Mouse (Mus musculus): ENCODE measurements around the gene Nkain4.

The Nkain4 gene
- long read RNA-seq, experiment 1, transcript Nkain4-201 (7 exons, 950 nt): major isoform, 7 of 7 reads
- long read RNA-seq, experiment 1, partial matches to known transcripts: 0 of 7 reads
- long read RNA-seq, experiment 1, other reads (novel, unspliced or antisense): 0 of 7 reads
- long read RNA-seq, experiment 2, transcript Nkain4-201 (7 exons, 950 nt): major isoform, 10 of 10 reads
- long read RNA-seq, experiment 2, partial matches to known transcripts: 0 of 10 reads
- long read RNA-seq, experiment 2, other reads (novel, unspliced or antisense): 0 of 10 reads

DNA sequence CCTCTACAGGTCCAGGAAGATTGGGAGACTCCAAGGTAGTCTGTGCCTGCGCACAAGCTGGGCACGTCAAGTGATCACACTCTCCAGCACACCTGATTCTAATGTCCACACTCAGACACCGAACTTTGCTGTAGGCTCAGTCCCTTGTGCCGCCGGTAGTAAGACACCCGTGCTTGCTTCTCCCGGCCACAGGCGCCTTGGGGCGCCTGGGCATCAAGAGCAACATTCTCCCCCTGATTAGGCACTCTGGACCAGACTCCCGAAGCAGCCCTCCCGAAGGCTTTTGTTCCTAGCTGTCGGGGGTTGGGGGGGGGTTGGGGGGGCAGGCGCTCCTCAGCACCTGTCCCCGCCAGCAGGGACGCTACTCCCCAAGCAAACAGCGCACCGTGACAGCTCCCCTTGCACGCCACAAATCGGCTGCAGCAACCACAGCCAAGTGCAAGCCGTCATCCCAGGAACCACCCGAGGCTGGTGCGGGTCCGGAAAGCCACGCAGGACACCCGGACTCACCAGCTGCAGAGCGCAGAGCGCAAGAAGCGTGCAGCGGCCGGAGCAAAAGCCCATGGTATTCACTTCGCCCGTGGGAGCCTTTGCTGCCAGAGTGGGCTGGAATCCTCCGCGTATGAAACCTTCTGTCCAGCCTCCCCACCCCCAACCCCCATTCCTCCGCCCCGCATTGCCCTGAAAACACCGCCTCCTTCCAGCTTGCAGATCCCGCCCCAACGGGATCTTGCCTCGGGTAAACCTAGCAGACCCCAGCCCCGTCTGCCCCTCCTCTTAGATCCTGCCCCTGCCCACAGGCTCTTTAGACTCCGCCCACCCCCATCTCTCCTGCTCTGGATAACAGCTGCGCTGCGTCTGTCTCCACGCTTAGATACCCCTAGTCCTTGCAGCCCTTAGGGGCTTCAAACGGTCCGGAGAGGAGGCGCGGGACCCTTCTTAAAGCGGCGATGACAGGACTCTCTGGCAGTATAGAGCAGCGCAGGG, at the start of gene Nkain4:
Nkain4 (minus strand) TSS at position 639 of the 987 bp plus-strand sequence.
- intact Hi-C loops (cut with DNase I): no loop called here

DNA sequence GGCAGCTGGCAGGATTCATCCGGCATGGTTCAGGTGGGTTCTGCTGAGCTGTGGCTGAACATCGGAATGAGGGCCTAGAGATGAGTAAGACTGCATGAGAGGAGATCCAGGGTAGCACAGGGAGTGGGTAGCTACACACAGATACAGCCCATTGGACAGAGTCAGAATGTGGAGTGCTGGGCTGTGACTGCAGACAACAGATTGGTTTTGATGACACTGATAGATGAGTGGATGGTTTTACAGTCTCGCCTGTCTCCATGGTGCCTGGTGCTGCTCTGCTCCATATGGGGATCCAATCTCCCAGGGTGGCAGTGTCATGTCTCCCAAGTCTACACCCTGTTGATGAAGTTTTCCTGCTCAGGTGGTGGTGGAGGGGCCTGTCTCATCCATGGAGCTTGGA, 42.4 kb upstream of the Nkain4 start:
- intact Hi-C loops (cut with DNase I): loop anchor here (1.0 kb wide), 1 partner anchor 63 kb away; no protein-coding TSS in a partner anchor

DNA sequence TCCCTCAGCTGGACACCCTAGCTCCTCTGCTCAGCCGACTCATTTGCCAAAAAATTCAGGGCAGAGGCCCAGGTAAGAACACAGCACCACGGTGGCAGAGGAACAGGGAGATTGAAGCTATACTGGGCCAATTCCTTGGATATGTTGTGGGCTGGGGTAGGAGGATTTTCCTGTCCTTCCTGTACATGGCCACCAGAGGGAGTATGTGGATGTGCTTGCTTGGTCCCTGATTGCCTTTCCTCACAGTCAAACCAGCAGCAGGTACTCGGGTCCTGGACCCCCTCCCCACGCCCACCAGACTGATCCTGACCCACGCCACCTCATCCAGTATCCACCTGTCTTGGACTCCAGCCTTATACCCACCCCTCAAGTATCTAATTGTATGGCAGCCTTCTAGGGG, 41.9 kb upstream of the Nkain4 start:
- intact Hi-C loops (cut with DNase I): loop anchor here (1.0 kb wide), 1 partner anchor 64 kb away; no protein-coding TSS in a partner anchor

DNA sequence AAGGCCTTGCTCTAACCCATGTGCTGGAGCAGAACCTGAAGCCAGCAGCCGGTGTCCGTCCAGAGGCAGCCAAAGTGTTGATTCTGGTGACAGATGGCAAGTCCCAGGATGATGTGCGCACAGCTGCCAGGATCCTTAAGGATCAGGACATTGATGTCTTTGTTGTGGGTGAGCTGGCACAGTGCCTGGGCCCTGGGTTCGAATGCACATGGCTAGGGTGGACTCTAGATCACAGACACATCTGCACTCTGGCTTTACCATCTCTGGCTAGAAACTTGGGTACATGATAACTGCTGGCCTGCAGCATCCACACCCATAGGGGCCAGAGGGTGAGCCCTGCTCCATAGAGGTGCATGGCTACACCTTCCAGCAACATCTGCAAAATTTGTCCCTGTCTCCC, 41.0 kb upstream of the Nkain4 start:
- intact Hi-C loops (cut with DNase I): no loop called here

DNA sequence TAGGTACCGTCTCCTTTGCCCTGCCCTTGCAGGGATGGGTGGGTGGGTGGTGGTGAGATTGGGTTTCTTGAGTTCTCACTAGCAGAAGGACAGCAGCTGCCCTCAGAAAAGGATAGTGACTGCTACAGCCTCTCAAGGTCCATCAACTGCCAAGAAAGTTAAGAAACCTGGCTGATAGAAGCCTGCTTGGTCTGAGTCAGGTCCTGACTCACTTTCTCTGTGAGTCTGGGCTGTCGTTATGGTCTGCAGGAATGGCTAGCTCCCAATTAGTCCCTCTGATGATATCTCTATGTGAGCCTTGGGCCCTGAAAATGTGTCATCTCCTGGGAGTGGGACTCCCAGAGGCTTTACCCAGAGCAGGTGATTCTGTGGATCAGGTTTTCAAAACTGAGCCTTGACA, 39.9 kb upstream of the Nkain4 start:
- intact Hi-C loops (cut with DNase I): no loop called here

DNA sequence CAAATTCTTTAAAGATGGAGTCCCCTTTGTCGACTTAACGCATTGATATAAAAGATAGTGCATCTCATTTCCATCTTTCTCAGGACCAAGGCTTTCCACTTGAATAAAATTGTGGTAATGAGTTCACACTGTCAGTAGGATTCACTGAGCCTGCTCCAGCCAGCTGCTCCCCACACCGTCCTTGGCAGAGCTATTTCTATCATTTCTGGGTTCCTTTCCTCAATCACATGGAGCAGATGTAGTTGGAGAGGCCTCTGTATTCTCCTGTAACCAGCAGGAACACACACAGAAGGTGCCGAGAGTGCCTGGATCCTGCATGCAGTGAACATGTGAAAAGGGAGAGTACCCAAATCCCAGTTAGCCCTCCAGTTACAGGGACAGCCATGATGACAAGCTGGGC, 35.8 kb upstream of the Nkain4 start:
- intact Hi-C loops (cut with DNase I): no loop called here

DNA sequence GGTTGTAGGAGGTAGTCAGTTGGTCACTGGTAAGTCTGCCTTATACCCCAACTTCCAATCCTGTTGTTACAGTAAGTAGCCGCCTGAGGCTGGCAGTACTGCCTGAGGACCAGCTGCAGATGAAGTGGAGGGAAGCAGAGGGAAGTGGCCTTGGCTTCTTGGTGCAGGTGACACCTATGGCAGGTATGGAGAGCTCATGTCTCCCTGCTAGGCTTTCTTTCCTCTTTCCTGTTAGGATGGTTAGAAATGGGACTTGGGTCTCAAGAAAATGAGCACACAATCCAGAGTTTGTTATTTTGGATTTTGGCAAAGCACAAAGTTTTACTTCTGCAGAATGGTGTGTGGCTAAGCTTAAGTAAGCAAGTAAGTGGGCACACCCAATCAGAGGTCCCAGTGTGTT, 34.4 kb upstream of the Nkain4 start:
- intact Hi-C loops (cut with DNase I): no loop called here

DNA sequence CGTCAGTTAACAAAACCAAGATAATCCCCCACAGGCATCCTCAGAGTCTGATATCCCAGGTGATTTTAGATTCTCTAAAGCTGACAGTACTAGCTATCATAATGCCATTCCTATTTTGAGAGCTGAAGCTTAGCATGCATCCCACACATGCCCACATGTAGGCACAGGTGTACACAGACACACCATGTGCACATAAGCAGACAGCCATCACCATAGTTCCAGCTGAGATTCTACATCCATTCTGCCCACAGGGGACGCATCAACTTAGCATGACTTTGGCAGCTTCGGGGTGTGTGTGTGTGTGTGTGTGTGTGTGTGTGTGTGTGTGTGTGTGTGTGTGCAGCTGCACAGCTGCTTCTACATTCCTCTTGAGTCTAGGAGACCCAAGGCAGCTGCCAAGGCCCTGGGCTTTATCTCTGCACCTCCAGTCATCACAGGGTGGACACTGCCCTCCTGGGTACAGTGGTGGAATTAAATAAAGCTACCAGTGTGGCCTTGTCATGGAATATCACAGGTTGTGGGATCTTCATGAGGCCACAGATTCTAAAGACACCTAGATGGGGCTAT, 33.9 kb upstream of the Nkain4 start:
- intact Hi-C loops (cut with DNase I): no loop called here

DNA sequence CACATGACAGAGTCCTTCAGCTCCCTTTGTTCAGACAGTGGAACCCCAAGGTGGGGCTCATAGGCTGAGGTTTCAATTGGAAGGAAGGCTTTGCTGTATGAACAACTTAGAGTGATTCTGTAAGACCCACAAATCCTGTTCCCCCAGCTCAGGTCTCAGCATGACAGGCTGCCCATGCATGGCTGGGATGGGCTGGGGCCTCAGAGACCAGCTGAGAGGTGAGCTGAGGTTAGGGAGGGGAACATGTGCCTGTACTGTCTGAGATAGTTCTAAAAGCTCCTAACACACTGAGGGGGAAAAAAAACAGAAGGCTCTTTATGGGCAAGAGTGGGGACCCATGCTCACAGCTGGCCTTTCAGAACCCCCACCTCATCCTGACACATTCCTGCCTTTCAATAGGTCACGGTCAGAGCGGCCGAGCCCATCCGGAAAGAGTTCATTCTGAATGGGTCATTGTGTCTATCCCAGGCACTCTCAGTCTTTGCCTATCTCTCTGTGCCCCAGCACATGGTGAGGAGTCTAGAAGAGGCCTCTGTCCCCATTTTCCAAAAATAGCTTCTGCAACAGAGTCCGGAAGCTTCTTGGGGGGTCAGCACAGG, 33.0 kb upstream of the Nkain4 start:
- intact Hi-C loops (cut with DNase I): no loop called here

DNA sequence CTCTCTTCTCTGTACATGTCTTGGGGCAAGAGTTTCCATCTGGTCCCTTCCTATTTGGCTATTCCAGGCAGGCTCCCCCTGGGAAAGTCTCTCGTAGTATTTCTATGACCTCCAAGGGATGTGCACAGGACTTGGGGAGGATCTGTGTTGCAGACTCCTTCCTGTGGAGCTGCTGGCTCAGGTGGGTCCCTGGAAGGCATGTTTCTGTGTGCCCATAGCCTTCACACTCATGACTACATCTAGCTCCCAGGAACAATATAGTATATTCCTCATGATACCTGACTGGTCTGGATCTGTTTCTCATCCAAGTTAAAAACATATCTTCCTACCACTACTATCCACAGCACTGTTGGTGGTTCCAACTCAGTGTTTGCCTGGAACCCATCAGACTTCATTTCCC, 32.5 kb upstream of the Nkain4 start:
- intact Hi-C loops (cut with DNase I): no loop called here

DNA sequence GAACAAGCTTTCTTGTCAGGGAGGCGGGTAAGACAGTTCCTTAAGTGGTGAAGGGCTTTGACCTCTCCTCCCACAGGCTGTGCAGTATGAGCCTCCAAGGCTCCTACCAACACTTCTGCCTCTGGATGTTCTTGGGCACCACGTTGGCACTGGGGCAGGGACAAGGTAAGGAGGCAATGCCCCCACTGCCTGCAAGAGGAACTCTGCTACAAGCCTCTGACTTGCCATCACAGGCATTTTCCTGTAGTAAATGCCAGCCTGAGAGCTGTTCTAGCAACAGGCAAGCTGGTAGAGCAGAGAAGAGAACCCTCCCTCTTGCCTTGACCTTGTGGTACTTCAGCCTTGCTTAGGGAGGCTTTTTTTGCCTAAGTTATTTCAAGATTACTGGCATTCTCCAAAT, 31.9 kb upstream of the Nkain4 start, which contains the start of gene Col20a1:
Col20a1 (plus strand) TSS at position 87 of the 400 bp plus-strand sequence.
- intact Hi-C loops (cut with DNase I): no loop called here

DNA sequence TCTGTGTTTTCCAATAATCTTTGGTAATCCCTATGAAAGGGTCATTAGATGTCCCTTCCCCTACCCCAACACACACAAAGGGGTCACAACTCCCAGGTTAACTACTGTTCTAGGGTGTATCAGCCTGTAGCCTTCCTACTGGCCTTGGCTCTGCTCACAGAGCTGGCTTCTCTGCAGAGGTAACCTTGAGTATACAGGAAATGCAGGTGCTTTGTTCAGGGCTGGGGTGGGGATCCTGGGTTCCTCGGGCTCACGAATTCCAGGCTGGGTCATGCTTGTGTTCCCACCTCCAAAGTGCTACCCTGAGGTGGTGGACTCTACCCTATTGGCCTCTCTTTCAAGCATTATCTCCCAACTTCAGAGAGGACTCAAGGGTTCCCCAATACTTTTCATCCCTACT, 31.1 kb upstream of the Nkain4 start:
- intact Hi-C loops (cut with DNase I): no loop called here

DNA sequence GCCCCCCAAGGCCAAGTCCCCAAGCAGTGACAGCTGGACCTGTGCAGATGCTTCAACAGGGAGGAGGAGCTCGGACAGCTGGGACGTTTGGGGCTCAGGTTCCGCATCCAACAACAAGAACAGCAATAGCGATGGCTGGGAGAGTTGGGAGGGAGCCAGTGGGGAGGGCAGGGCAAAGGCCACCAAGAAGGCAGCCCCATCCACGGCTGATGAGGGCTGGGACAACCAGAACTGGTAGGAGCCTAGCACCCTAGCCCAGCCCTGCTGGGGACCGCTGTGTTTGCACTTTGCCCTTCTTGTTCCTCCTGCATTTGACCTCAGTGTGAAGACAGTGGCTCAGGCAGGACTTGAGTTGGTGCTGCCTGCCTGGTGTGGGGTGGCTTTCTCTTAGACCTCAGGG, 26.6 kb upstream of the Nkain4 start:
- intact Hi-C loops (cut with DNase I): no loop called here

DNA sequence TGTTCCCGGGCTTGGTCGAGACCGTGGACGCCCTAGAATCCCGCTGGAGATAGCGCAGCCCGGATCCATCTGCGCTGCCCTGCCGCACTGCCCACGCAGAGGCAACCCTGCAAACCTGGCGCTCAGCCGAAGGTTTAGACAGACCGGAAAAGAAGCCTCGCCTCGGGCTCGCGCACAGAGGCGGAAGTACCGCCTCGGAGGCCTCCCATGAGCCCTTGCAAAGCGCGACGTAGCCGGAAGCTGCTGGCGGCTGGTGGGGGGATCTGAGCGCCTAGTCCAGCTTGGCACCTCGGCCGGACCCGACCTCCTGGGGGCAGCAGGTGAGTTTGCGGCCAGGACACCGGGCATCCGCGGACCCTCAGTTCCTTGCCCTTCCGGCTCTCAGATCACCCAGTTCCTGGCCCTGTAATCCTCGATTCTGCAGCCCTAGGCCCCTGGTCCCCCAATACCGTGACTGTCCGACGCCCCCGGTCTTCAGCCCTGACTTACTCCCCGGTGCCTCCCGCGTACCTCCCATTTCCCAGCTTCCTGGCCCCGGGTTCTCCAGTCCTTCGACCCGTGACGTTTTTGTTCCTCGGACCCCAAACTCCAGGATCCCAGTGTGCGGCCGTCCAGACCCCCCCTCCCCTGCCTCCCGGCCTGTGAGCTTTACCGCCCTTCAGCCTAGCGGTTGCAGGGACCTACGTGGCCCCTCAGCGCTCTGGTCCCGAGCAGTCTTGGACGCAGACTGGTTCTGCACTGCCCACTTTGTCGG, 12.7 kb upstream of the Nkain4 start, which contains the start of gene Arfgap1:
Arfgap1 (plus strand) TSS at position 216 of the 754 bp plus-strand sequence.
- intact Hi-C loops (cut with DNase I): no loop called here

DNA sequence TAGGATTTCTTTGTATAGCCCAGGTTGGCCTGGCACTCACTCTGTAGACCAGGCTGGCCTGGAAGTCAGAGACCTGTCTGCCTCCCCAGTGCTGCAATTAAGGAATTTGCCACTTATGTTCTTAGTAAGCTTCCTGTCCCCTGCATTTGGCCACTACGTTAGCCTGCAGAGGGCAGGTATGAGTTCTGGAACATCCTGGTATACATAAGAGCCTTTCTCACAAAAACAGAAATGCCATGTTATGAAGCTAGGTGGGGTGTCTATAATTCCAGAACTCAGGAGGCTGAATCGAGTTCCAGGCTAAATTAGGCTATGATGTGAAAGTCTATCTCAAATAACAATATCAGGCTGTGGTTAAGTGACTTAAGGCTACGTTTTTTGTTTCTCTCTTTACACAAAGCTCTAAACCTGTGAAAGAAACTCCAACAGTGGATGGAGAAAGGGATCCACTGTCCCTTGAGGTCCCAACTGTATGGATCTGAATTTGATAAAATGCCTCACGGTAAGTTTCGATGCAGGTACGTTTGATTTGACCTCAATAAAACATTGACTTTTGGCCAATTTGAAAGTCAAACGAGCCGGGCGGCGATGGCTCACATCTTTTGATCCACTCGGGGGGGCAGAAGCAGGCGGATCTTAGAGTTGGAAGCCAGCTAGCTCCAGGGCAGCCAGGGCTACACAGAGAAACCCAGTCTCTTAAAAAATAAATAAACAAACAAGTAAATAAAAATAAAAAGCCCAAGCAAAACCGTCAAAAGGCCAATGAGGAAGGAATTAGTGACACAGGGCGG, 11.8 kb upstream of the Nkain4 start:
- intact Hi-C loops (cut with DNase I): no loop called here

DNA sequence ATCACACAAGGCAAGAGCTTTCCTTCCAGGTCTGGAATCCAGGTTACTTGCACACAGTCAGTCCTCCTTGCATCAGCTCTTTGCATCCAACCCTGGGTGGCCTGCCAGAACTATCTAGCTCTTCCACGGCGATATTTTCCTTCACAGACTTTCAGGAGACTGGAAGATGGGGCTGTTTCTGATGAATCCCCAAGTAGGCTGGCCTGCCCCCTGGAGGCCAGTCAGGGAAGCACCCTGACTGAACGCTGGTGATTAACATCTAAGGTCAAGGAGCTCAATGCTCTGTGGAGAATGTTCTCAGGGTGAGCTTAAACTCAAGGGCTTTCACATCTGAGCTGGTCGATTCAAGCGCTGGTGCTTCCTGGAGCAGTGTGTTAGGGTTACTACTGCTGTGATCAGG, 9.5 kb upstream of the Nkain4 start:
- intact Hi-C loops (cut with DNase I): no loop called here

DNA sequence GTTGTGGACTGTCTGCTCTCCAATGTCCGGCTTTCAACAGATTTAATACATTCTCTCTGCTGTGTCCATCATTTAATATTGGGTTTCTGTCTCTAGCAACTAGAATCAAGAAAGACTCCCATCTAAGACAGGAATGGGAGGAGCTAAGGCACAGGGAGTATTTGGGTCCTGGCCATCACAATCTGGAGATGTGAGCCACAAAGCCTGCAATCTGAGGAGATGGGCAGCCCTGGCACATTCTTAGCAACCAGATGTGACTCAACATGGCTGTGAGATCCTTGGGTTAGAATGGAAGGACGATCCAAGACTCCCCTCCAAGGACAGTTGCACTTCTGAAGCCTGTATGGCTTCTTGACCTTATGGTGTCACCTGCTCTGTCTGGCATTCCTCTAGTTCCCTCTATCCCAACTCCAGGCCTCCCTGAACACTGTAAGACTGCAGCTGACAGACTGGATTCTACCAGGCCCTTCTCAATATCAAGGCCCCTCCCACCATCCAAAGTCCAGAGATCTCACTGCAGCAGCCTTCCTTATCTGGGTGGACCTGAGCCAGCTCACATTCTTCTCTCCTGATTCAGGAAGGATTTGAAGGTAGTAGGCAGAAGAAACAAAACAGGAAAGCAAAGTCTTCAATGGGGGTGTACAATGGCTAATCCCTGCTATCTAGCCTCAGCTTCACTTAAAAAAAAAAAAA, 8.3 kb upstream of the Nkain4 start:
- intact Hi-C loops (cut with DNase I): loop anchor here (1.0 kb wide), 1 partner anchor 37 kb away; no protein-coding TSS in a partner anchor

DNA sequence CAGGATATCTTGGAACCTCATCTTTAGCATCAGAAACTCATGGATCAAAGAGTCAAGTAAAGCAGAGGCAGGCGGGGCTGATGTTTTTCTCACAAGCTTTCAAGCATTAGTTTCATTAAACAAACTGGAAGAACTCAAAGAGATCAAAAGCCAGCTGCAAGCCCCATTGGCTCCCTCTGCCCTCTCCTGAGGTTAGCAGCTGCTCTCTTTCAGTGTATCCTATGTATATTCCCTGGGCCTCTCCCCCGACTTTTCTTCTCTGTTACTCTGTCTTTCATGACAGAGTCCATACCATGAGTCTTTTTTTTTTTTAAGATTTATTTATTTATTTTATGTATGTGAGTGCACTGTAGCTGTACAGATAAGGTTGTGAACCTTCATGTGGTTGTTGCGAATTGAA, 5.7 kb upstream of the Nkain4 start:
- intact Hi-C loops (cut with DNase I): no loop called here

DNA sequence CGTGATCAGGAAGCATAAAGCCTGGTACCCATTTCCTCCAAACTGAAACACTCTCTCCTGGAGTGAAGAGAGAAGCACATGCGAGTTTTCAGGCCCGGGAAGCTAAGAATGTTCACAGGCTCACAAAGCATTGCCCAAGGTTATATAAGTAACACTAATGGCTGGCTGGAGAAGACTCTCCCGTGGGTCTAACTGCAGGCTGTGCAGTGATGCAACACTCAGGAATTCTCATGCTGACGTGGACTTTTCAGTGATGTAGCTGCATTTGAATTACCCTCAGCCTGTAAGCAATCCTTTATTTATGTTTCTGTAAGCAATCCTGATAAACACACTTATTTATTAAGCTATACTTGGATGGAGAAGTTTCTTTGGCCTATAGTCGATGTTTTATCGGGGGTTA, 5.1 kb upstream of the Nkain4 start:
- intact Hi-C loops (cut with DNase I): no loop called here

Measured in adrenal gland (tissue).